Mouse (Mus musculus): ENCODE data around the gene Cabp2. TPM values are rescaled to one million over a fixed set of nuclear protein-coding genes. Genes with fewer than 3 reads are reported as not detected.
"Not testable (repeated sequence)": the region's sequence is repeated elsewhere in the genome, so short reads cannot be mapped to it uniquely, and the experiment has no call there.

Gene Cabp2
- polyA plus RNA-seq, 1 experiment from 2014 or later = not detected

DNA sequence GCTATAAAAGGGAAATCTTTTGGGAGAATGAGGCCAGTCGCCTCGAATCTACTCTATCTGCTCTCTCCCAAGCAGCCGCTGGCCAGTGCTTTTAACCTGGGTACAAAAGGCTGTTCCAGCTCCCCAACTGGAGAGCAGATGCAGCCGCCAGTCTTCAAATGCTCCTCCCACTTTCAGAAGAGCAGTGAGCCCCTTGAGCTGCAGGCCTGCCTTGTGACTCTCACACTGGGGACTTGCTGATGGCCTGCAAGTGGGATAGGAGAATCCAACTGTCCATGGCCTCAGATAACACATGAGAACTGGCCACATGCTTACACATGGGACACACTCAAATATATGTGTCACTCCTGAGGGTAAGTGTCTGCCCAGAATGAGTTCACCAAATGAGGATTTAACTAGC, 24.7 kb upstream of the Cabp2 start:
- 43% methylated on average over 4 of the region's 4 CpGs for WGBS
- no peaks in the 10 kb centered on the region for H3K4me1 ChIP-seq (replicated peaks)
- ATAC-seq (ENCODE audit: insufficient number of reproducible peaks, insufficient read depth, low FRiP score, low TSS enrichment, low read depth) = no peak

DNA sequence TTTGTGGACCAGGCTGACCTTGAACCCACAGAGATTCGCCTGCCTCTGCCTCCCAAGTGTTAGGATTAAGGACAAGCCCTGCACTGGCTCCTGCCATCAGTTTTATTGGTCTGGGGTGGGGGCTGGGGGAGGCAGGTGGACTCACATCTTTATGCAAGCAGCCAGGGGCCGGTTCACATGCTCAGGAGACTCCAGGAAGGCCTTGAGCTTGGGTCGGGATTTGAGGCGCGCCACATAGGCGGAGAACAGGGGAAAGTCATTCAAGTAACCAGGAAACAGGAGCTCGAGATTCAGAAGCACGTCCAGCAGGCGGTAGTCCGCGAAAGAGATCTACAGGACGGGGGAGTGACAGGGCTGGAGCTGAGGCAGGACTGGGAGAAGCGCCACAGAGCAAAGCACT, 24.0 kb upstream of the Cabp2 start:
- no peak overlapping the region for H3K9ac ChIP-seq (replicated peaks)
- no peaks in the 10 kb centered on the region for H3K9me3 ChIP-seq
- WGBS = 84% methylated on average over 13 of the region's 13 CpGs
- no peak overlapping the region for H3K27ac ChIP-seq
- no peak for ATAC-seq (ENCODE audit: insufficient number of reproducible peaks, insufficient read depth, low FRiP score, low TSS enrichment, low read depth)
- no peaks in the 10 kb centered on the region for H3K36me3 ChIP-seq
- H3K4me1 ChIP-seq (replicated peaks) = no peaks in the 10 kb centered on the region
- H3K4me3 ChIP-seq (replicated peaks) = no peak overlapping the region
- H3K4me2 ChIP-seq = no peak overlapping the region
- no peaks in the 10 kb centered on the region for H3K27me3 ChIP-seq

More for the DNA sequence above, 24.7 kb upstream of the Cabp2 start:
- Histone ChIP-seq H3K4me2 (no peak overlapping the region), H3K4me3 (replicated peaks) (no peak overlapping the region), H3K9ac (replicated peaks) (no peak overlapping the region), H3K27me3 (no peaks in the 10 kb centered on the region), H3K9me3 (no peaks in the 10 kb centered on the region), H3K36me3 (no peaks in the 10 kb centered on the region), H3K27ac (no peak overlapping the region)

DNA sequence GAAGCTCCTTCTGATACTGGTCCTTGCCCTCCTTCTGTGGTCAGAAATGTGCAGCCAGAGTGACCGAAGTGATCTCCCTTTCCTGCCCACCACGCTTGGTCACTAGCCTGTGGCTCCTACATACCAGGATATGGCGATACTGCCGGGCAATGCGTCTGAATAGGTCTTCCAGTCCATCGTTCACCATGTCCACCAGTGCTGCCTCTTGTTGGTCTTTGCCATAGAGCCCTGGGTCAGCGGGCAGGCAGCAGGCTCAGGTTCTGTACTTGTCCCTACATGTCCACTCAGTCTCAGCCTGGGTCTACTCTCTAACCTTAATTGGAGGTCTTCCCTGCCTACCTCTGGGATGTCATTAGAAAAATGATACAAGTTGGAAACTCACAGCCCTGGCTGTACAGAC, 23.4 kb upstream of the Cabp2 start:
- no peak for ATAC-seq (ENCODE audit: insufficient number of reproducible peaks, insufficient read depth, low FRiP score, low TSS enrichment, low read depth)
- Histone ChIP-seq H3K36me3 (no peaks in the 10 kb centered on the region), H3K27me3 (no peaks in the 10 kb centered on the region), H3K4me3 (replicated peaks) (no peak overlapping the region), H3K9me3 (no peaks in the 10 kb centered on the region), H3K4me1 (replicated peaks) (no peaks in the 10 kb centered on the region), H3K27ac (no peak overlapping the region), H3K9ac (replicated peaks) (no peak overlapping the region), H3K4me2 (no peak overlapping the region)
- 91% methylated on average over 7 of the region's 7 CpGs for WGBS

DNA sequence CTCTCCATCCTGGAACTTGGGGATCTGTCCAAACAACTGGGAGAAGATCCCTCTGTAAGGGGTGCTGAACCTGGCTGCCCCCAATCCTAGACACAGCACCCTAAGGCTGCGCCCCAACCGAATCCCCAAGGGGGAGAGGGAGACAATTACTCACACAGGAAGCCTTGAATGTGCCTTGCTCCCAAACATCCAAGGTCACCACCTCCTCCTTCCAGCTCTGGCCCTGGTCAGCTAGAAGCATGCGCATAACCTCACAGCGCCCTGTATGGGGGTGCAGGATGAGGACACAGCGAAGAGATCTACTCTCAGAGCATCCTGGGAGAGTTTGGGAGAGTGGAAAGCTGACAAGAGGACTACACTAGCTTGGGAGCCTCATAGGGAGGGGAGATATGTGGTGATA, 22.8 kb upstream of the Cabp2 start:
- Histone ChIP-seq H3K4me3 (replicated peaks) (no peak overlapping the region), H3K4me1 (replicated peaks) (no peaks in the 10 kb centered on the region), H3K36me3 (no peaks in the 10 kb centered on the region), H3K27me3 (no peaks in the 10 kb centered on the region), H3K9me3 (no peaks in the 10 kb centered on the region), H3K27ac (no peak overlapping the region), H3K9ac (replicated peaks) (no peak overlapping the region), H3K4me2 (no peak overlapping the region)
- no peak for ATAC-seq (ENCODE audit: insufficient number of reproducible peaks, insufficient read depth, low FRiP score, low TSS enrichment, low read depth)
- 85% methylated on average over 5 of the region's 5 CpGs for WGBS

DNA sequence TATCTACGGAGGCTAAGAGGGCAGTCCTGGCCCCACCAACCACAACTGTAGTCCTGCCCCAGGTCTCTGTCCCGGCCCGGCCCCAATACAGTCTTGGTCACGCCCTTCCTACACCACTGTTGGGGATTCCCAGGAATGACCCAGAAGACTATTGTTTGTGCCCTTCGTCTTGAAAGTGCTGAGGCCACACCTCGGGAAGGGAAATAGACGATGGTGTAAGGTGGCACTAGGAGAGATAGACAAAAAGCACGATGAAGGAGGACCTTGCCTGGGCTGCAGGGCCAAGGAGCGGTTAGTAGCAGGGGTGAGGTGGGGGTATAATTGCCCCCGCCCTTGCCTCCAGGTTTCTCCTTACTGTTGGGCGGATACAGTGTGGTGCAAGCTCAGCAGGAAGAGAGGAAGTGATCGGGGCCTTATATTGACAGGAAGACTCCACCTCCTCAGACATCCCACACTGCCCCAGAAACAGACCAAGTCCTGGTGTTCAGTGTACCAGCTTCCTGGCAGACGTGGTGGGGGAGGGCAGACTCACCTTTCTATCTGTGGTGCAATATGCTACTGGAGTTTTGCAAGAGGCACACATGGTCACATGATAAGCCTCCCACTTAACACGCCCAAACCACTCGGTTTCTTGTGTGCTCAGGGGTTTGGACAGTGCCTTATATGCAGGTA, 22.2 kb upstream of the Cabp2 start, which contains the start of gene Gstp3:
Gene Gstp3 (minus strand): TSS at position 501 of the 672 bp plus-strand sequence.
- no peak for ATAC-seq (ENCODE audit: insufficient number of reproducible peaks, insufficient read depth, low FRiP score, low TSS enrichment, low read depth)
- H3K9ac ChIP-seq (replicated peaks) = no peak within 1 kb of the TSS
- H3K36me3 ChIP-seq = no peaks in the 10 kb centered on the region
- no peaks in the 10 kb centered on the region for H3K27me3 ChIP-seq
- no peak within 1 kb of the TSS for H3K4me3 ChIP-seq (replicated peaks)
- 80% methylated on average over 15 of the region's 15 CpGs for WGBS
- H3K9me3 ChIP-seq = no peaks in the 10 kb centered on the region
- H3K27ac ChIP-seq = no peak within 1 kb of the TSS
- H3K4me1 ChIP-seq (replicated peaks) = no peaks in the 10 kb centered on the region
- no peak within 1 kb of the TSS for H3K4me2 ChIP-seq

DNA sequence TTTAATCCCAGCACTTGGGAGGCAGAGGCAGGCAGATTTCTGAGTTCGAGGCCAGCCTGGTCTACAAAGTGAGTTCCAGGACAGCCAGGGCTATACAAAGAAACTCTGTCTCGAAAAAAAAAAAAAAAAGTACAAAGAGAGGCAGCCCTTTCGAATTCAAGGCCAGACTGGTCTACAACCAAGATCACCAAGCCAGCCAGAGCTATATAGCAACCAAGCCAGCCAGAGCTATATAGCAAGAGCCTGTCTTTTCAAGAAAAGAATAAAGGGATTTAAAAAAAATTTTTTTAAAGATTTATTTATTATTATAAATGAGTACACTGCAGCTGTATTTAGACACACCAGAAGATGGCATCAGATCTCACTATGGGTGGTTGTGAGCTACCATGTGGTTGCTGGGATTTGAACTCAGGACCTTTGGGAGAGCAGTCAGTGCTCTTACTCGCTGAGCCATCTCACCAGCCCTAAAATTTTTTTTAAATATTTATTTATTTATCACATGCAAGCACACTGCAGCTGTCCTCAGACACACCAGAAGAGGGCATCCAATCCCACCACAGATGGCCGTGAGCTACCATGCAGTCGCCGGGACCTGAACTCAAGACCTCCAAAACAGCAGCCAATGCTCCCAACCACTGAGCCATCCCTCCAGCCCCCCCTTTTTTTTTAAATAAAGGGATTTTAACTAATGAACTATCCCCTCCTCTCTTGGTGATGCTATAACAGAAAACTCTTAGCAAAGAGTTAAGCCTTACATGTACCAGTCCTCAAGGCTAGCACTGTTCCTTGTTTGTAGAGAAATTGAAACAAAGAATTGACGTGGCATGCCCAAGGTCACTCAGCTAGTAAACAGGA, 21.1 kb upstream of the Cabp2 start:
- not testable (repeated sequence) for H3K4me2 ChIP-seq; H3K27ac ChIP-seq; H3K9me3 ChIP-seq; H3K4me3 ChIP-seq (replicated peaks); H3K27me3 ChIP-seq; H3K4me1 ChIP-seq (replicated peaks); H3K9ac ChIP-seq (replicated peaks); ATAC-seq (ENCODE audit: insufficient number of reproducible peaks, insufficient read depth, low FRiP score, low TSS enrichment, low read depth); H3K36me3 ChIP-seq
- 88% methylated on average over 8 of the region's 8 CpGs for WGBS

DNA sequence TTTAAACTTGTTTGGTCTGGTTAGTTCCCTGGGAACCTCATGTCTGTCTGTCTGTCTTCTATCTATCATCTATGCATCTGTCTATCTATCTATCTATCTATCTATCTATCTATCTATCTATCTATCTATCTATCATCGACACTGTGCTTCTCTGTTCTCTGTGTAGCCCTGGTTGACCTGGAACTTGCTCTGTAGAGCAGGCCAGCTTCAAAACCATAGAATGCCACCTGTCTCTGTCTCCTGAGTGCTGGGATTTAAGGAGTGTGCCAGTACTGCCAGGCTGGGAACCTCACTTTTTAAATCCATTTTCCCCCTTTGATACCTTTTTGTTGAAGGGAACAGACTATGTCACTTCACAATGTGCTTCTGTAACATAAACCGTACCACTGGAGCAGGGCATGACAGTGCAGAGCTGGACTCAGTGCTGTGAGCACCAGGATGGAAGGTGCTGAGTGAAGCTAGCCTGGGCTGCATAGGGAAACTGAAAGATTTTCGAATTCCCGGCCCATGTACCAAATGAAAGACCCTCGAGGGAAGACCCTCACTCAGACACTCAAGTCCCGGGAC, 20.4 kb upstream of the Cabp2 start:
- ATAC-seq (ENCODE audit: insufficient number of reproducible peaks, insufficient read depth, low FRiP score, low TSS enrichment, low read depth) = no peak
- Histone ChIP-seq H3K9ac (replicated peaks) (no peak overlapping the region), H3K27me3 (no peaks in the 10 kb centered on the region), H3K36me3 (no peaks in the 10 kb centered on the region), H3K4me3 (replicated peaks) (no peak overlapping the region), H3K9me3 (no peaks in the 10 kb centered on the region), H3K4me1 (replicated peaks) (no peaks in the 10 kb centered on the region), H3K4me2 (no peak overlapping the region), H3K27ac (no peak overlapping the region)
- 94% methylated on average over 6 of the region's 6 CpGs for WGBS

DNA sequence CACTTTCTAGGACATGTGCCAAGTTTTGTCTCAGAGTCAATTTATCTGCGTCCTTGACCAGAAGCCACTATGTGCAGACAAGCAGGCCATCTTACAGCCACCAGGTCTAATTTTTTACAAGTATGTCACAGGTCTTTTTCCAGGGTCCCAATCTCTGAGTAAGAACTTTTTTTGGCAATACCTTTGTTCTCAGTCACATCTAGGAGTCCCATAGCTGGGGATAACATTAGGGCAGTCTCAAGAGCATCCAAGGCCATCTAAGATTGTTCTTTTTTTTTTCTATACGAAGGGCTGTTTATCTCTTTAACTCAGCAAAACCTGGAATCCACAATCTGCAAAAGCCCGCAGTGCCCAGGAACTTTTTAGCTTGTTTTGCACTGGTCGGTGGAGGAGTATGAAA, 18.0 kb upstream of the Cabp2 start:
- H3K27ac ChIP-seq; H3K36me3 ChIP-seq; H3K4me1 ChIP-seq (replicated peaks); H3K27me3 ChIP-seq; H3K4me3 ChIP-seq (replicated peaks); H3K9me3 ChIP-seq; H3K4me2 ChIP-seq; H3K9ac ChIP-seq (replicated peaks); ATAC-seq (ENCODE audit: insufficient number of reproducible peaks, insufficient read depth, low FRiP score, low TSS enrichment, low read depth): not testable (repeated sequence)
- 81% methylated on average over 4 of the region's 4 CpGs for WGBS

DNA sequence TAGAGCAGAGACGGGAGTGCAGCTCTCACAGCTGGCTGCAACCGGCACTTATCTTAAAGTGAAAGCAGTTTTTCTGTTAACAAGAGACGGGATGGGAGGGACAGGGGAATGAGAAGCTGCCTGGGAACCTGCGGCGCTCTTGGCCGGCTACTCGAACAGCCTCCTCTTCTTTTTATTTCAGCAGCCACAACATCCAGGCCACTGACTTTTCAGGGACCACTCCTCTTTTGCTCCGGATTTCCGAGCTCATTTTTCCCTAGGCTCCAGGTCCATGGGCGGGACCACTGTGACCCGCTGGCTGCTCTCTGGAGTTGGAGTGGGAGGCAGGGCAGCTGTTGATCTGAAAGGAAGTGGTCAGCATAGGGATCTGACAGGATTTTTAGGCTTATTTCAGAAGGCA, 16.9 kb upstream of the Cabp2 start:
- WGBS = 59% methylated on average over 7 of the region's 11 CpGs
- not testable (repeated sequence) for H3K27ac ChIP-seq; H3K4me1 ChIP-seq (replicated peaks); H3K4me2 ChIP-seq; H3K27me3 ChIP-seq; H3K4me3 ChIP-seq (replicated peaks); H3K9ac ChIP-seq (replicated peaks); H3K9me3 ChIP-seq; ATAC-seq (ENCODE audit: insufficient number of reproducible peaks, insufficient read depth, low FRiP score, low TSS enrichment, low read depth); H3K36me3 ChIP-seq

DNA sequence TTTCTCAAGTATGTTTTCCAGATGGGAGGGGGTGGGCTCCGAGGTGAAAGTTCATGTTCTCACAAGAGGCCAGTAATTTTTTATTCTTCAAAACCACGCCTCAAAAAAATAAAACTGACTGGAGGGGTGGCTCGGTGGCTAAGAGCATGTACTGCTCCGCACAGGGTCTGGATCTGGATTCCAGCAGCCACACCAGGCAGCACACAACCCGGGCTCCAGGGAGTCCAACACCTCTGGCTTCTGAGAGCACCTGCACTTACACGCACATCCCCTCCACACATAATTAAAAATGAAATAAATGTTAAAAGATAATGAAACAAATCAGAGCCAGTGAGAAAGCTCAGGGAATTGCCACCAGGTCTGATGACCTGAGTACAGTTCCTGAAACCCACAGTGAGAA, 15.1 kb upstream of the Cabp2 start:
- Histone ChIP-seq H3K9me3 (no peaks in the 10 kb centered on the region), H3K36me3 (no peaks in the 10 kb centered on the region), H3K4me2 (no peak overlapping the region), H3K27me3 (no peaks in the 10 kb centered on the region), H3K4me3 (replicated peaks) (no peak overlapping the region), H3K9ac (replicated peaks) (no peak overlapping the region), H3K4me1 (replicated peaks) (no peaks in the 10 kb centered on the region), H3K27ac (no peak overlapping the region)
- WGBS = 68% methylated on average over 6 of the region's 6 CpGs
- no peak for ATAC-seq (ENCODE audit: insufficient number of reproducible peaks, insufficient read depth, low FRiP score, low TSS enrichment, low read depth)

DNA sequence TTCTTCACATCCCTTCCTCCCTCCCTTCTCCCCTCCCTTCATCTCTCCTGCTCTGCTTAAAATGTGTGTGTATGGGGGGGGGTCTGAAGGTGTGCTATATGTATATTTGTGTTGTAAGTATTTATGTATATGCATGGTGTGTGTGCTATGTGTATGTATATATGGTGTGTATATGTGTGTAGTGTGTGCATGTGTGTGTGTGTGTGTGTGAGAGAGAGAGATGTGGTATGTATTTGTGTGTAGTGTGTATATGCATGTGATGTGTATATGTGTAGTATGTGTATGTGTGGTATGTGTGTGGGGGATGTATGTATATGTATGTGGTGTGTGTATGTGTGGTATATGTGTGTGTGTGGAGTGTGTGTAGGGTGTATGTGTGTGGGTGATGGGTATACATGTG, 14.5 kb upstream of the Cabp2 start:
- no peak; the same call in 1 of the 2 replicates for ATAC-seq (ENCODE audit: insufficient number of reproducible peaks, insufficient read depth, low FRiP score, low TSS enrichment, low read depth)
- no peaks in the 10 kb centered on the region for H3K36me3 ChIP-seq

More for the DNA sequence above, 14.5 kb upstream of the Cabp2 start:
- Histone ChIP-seq H3K9me3 (no peaks in the 10 kb centered on the region), H3K4me3 (replicated peaks) (no peak overlapping the region), H3K9ac (replicated peaks) (no peak overlapping the region), H3K4me1 (replicated peaks) (no peaks in the 10 kb centered on the region), H3K4me2 (no peak overlapping the region), H3K27ac (no peak overlapping the region), H3K27me3 (no peaks in the 10 kb centered on the region)

All from limb, embryonic 12.5 days (tissue).